Comparison of ENCODE assay signal across 10 mouse cellular contexts in the genomic region with DNA sequence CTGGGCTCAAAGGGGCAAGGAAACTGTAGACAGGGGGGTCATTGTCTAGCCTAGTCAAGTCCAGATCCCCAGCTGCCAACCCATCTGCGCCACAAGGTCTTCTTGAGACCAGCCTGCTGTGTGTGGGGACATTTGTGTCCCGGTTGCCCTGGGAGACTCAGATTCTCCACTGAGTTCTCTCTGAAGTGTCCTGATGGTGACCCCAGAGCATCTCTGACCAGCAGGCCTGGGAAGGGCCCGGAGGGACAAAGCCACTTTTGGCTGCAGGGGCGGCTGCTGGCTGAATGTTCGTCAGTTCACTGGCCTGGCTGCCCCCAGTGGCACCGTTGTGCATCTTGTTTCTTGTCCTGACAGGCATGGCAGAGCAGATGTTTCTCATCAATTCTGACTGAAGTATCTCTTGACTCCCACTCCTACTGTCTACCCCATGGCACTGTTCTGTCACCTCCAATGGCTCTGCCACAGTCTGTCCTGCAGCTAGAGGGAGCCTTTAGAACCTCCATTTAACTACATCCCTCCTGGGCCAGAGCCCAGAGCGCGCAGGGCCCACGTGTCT. TPM values are rescaled to one million over a fixed set of nuclear protein-coding genes. Genes with fewer than 3 reads are reported as not detected.
DNase-seq lines count a peak whose midpoint lies in the region; ATAC-seq lines count a peak whose summit lies in the region.
"Had no signal": no experiment of that assay in that cellular context is flagged by ENCODE, and none has a peak within 500 bp of the region (broad histone marks: within the 10 kb centered on the region; RNA-seq: fewer than 3 reads in every experiment).

No protein-coding gene starts in this region.

- no peak overlapping the region for H3K9ac ChIP-seq in hindbrain, embryonic 12.5 days
- H3K9ac ChIP-seq in embryonic facial prominence, embryonic 11.5 days (replicated peaks; ENCODE audit: low read length) = 0 out of 2 replicates have a peak overlapping the region, but pooled peaks have one; percentile 9
- H3K9ac ChIP-seq: embryonic facial prominence, embryonic 15.5 days had no signal

- H3K9me3 ChIP-seq in hindbrain, embryonic 10.5 days = no peaks in the 10 kb centered on the region
- H3K9me3 ChIP-seq in hindbrain, embryonic 12.5 days (replicated peaks) = no peaks in the 10 kb centered on the region
- H3K9me3 ChIP-seq in embryonic facial prominence, embryonic 11.5 days (replicated peaks; ENCODE audit: control insufficient read depth, low read length) = no peaks in the 10 kb centered on the region
- H3K9me3 ChIP-seq: embryonic facial prominence, embryonic 15.5 days; G1E had no signal

- no peak overlapping the region for H3K4me2 ChIP-seq in hindbrain, embryonic 12.5 days (replicated peaks)
- no peak overlapping the region for H3K4me2 ChIP-seq in embryonic facial prominence, embryonic 11.5 days (ENCODE audit: low read depth, low read length)
- H3K4me2 ChIP-seq: embryonic facial prominence, embryonic 15.5 days had no signal

- 56% methylated on average over 9 of the region's 9 CpGs for WGBS in hindbrain, embryonic 10.5 days
- WGBS in hindbrain, embryonic 12.5 days = 48% methylated on average over 9 of the region's 9 CpGs
- WGBS in embryonic facial prominence, embryonic 11.5 days = 58% methylated on average over 9 of the region's 9 CpGs

- H3K27me3 ChIP-seq in hindbrain, embryonic 10.5 days (ENCODE audit: insufficient read depth, poor library complexity, severe bottlenecking) = no peaks in the 10 kb centered on the region
- no peaks in the 10 kb centered on the region for H3K27me3 ChIP-seq in hindbrain, embryonic 12.5 days
- no peaks in the 10 kb centered on the region for H3K27me3 ChIP-seq in embryonic facial prominence, embryonic 11.5 days (ENCODE audit: control insufficient read depth, insufficient read depth, low read length)
- H3K27me3 ChIP-seq: embryonic facial prominence, embryonic 15.5 days had no signal

- ATAC-seq in hindbrain, embryonic 12.5 days (ENCODE audit: low FRiP score) = no peak
- no peak for ATAC-seq in embryonic facial prominence, embryonic 11.5 days (replicated peaks; ENCODE audit: insufficient number of reproducible peaks, low FRiP score, low TSS enrichment, low read depth)

- H3K4me3 ChIP-seq in hindbrain, embryonic 10.5 days = no peak overlapping the region
- no peak overlapping the region for H3K4me3 ChIP-seq in hindbrain, embryonic 12.5 days
- no peak overlapping the region for H3K4me3 ChIP-seq in embryonic facial prominence, embryonic 11.5 days (ENCODE audit: low read depth, low read length)
- H3K4me3 ChIP-seq: embryonic facial prominence, embryonic 15.5 days had no signal

- H3K4me1 ChIP-seq in hindbrain, embryonic 10.5 days (replicated peaks) = peaks cover 35% of the 10 kb centered on the region
- H3K4me1 ChIP-seq in hindbrain, embryonic 12.5 days = peaks cover 7% of the 10 kb centered on the region
- H3K4me1 ChIP-seq in embryonic facial prominence, embryonic 11.5 days (ENCODE audit: control insufficient read depth, insufficient read depth, low read length) = no peaks in the 10 kb centered on the region

- DNase-seq in hindbrain, embryonic 10.5 days (ENCODE audit: low spot score) = peak; percentile 63
- DNase-seq in lung, postnatal 10 days = peak; percentile 35
- no peak for DNase-seq in lung, adult 18-20 months
- peak; percentile 10 for DNase-seq in embryonic facial prominence, embryonic 11.5 days (ENCODE audit: low spot score)
- peak; percentile 38 for DNase-seq in lung, postnatal 36 days
- DNase-seq in right cerebral cortex, postnatal 36 days (ENCODE audit: low spot score in 2 of 2) = no peak
- no peak for DNase-seq in frontal cortex, postnatal 14 days (ENCODE audit: low spot score in 2 of 2)

- no peaks in the 10 kb centered on the region for H3K36me3 ChIP-seq in hindbrain, embryonic 10.5 days
- H3K36me3 ChIP-seq in hindbrain, embryonic 12.5 days = no peaks in the 10 kb centered on the region
- no peaks in the 10 kb centered on the region for H3K36me3 ChIP-seq in embryonic facial prominence, embryonic 11.5 days (replicated peaks; ENCODE audit: control insufficient read depth, insufficient read depth, low read depth, low read length)
- H3K36me3 ChIP-seq: embryonic facial prominence, embryonic 15.5 days; G1E had no signal

- H3K27ac ChIP-seq in hindbrain, embryonic 10.5 days = peak overlapping the region; percentile 67
- H3K27ac ChIP-seq in hindbrain, embryonic 12.5 days = no peak overlapping the region
- H3K27ac ChIP-seq in embryonic facial prominence, embryonic 11.5 days (replicated peaks; ENCODE audit: low read depth, low read length) = no peak overlapping the region
- H3K27ac ChIP-seq: embryonic facial prominence, embryonic 15.5 days had no signal

RNA-seq across cellular contexts. Expression of gene Cbx7, which starts 9.5 kb away (rescaled TPM):
- polyA plus RNA-seq in hindbrain, embryonic 10.5 days (2016; fragmentation: Nextera tagmentation; extraction: Ambion mirVana) = 2.4 and 2.9 TPM in 2 replicates
- polyA plus RNA-seq in hindbrain, embryonic 12.5 days (2016; fragmentation: Nextera tagmentation; extraction: Ambion mirVana) = 3.1 and 4.2 TPM in 2 replicates
- 0.75 and 1.3 TPM in 2 replicates for polyA plus RNA-seq in embryonic facial prominence, embryonic 11.5 days (2014; fragmentation: Nextera tagmentation; extraction: Ambion mirVana)

RNA-seq across cellular contexts. Expression of gene Pdgfb, which starts 53.3 kb away (rescaled TPM):
- 1.6 and 1.8 TPM in 2 replicates for polyA plus RNA-seq in hindbrain, embryonic 10.5 days (2016; fragmentation: Nextera tagmentation; extraction: Ambion mirVana)
- 2.5 and 3.2 TPM in 2 replicates for polyA plus RNA-seq in hindbrain, embryonic 12.5 days (2016; fragmentation: Nextera tagmentation; extraction: Ambion mirVana)
- polyA plus RNA-seq in embryonic facial prominence, embryonic 11.5 days (2014; fragmentation: Nextera tagmentation; extraction: Ambion mirVana) = 2.5 and 2.8 TPM in 2 replicates
- polyA plus RNA-seq: G1E had no signal

Comparison
In these comparisons a context has a peak if more than half of its experiments do, and no peak if none do; other contexts are left out.
1. DNase-seq: peak in hindbrain, embryonic 10.5 days (single experiment), lung, postnatal 10 days (single experiment), embryonic facial prominence, embryonic 11.5 days (single experiment) and lung, postnatal 36 days (single experiment); none in lung, adult 18-20 months (0 of 2), right cerebral cortex, postnatal 36 days (0 of 2) and frontal cortex, postnatal 14 days (0 of 2).